Mouse (Mus musculus) gastrocnemius, adult 2 months (tissue): ENCODE data around the gene Eef1a1. TPM values are rescaled to one million over a fixed set of nuclear protein-coding genes. Genes with fewer than 3 reads are reported as not detected.
"Not testable (repeated sequence)": the region's sequence is repeated elsewhere in the genome, so short reads cannot be mapped to it uniquely, and the experiment has no call there.

Source experiments
- DNase-seq: peaks from one replicate; pipeline ENCODE4 v3.0.0; 2022
- H3K27ac ChIP-seq: fragments of 200-600 bp; 2 replicates; pipeline ENCODE4 v1.8.1; 2022; ENCODE audit warnings: mild to moderate bottlenecking
- H3K4me3 ChIP-seq: fragments of 200-600 bp; 2 replicates; pipeline ENCODE4 v1.8.1; 2022; ENCODE audit warnings: mild to moderate bottlenecking, moderate library complexity
- CTCF ChIP-seq: fragments of 200-600 bp; IDR thresholded peaks from 2 replicates; pipeline ENCODE4 v1.8.1; 2022; ENCODE audit warnings: antibody characterized with exemption, mild to moderate bottlenecking, moderate library complexity
- intact Hi-C: fragments of 180-260 bp; cut with DNase I; formaldehyde crosslinking; loops from one replicate; pipeline ENCODE4 v1.15.1; 2025
- total RNA-seq, 2 experiments: library from RNA; stranded (reverse); gene quantifications; 2 replicates each; pipeline ENCODE4 v1.2.3; 2021

The Eef1a1 gene
- total RNA-seq, 2 experiments from 2014 or later = 390 to 557 TPM

DNA sequence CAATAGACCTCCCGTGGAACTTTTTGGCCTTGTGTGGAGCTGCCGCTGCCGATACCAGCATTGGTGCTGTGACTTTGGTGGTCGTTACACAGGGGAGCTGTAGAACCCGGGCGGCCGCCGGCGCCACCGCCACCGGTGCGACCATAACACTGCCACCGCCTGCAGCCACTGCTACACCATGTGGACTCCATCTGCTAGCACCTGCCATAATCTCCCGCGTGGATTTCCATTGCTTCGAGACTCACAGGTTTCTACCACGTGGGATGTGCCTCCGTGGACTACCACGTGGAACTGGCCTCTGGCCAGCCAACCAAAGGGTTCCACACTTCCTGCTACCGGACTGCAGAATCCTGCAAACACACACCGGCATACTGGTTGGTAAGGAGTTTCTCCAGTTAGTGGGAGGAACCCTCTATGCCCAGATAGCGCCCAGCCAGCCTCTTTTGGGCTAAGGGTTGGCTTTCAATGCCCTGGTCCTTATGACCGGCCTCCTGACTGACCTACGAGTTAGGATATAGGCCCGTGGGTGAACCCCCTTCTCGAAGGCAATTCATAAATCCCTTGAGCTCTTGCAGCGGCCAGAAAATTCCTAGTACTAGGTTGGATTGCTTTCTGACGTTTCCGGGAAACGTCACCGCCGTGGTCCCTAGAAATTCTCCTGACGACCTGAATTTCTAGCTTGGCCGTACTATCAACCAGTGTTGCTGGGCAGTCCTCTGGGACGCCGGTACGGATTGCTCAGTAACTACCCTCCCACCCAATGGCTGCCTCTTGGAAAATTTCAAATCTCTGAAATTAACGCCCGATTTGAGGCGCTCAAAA, 32.0 kb upstream of the Eef1a1 start:
- no peak overlapping the region for H3K27ac ChIP-seq
- intact Hi-C loops = no loop called here

DNA sequence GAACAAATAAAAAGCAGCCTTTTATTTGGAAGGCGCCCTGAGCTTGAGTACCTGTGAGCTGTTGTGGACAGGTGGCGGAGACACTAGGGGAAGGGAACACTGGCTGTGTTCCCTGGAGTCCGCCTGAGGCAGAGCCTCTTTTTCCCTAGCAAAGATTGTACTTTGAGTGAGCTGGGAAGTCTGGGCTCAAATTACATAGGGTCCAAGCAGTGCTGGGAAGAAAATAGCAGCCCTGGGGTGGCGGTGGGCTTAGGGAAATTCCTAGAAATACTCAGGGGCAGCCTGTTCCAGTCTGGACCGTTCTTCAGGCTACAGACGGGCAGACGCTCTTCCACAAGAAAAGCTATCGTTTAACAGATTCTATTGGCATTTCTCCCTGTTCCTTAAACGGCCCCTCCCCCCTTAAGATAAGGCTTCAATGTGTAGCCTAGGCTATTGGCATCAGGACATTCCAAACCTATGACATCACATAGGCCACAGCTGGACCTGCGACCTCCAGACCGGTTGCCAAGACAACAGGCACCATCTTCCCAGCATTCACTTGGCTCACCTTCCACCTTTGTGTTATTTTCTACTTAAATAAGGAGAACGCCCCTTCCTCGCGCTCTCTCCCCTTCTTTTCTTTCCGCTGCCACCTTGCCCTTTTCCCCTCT, 31.3 kb upstream of the Eef1a1 start:
- Histone ChIP-seq H3K27ac (no peak overlapping the region), H3K4me3 (peak overlapping the region; percentile 61)
- no peak for DNase-seq
- TF ChIP-seq CTCF = no peak
- intact Hi-C loops = no loop called here

More for the DNA sequence above, 32.0 kb upstream of the Eef1a1 start:
- DNase-seq = peak; percentile 44
- TF ChIP-seq CTCF = no peak
- H3K4me3 ChIP-seq = peak overlapping the region; percentile 61

- H3K4me3 ChIP-seq, intact Hi-C loops, DNase-seq, H3K27ac ChIP-seq: not testable (repeated sequence)
Measured at GRCm38 (mm10) chr9:78517237-78517636, 28.3 kb upstream of the Eef1a1 start.

DNA sequence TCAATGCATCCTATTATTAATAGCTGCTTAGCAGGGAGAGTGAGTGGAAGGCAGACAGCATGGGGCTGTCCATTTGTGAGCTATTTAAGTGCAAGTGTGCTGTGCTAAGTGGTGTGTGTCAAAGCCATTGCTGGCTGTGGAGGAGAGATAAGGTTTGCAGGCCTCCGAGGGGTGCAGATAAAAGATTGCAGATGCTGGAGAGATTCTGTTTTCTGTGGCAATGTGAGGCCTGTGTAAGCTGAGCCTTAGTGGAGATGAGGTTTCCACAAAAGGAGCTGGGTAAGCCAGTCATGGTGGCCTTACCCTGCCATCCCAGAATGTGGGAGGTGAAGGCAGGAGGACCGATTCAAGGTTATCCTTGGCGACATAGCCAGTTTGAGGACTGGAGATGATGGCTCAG, 27.2 kb upstream of the Eef1a1 start:
- no peak for DNase-seq
- Histone ChIP-seq H3K27ac (no peak overlapping the region), H3K4me3 (no peak overlapping the region)
- intact Hi-C loops = no loop called here
- TF ChIP-seq CTCF = no peak

GRCm38 (mm10) chr9:78514681-78515080, 25.7 kb upstream of the Eef1a1 start:
- DNase-seq = no peak
- no peak for TF ChIP-seq CTCF
- intact Hi-C loops = no loop called here
- no peak overlapping the region for H3K27ac ChIP-seq
- H3K4me3 ChIP-seq = no peak overlapping the region

DNA sequence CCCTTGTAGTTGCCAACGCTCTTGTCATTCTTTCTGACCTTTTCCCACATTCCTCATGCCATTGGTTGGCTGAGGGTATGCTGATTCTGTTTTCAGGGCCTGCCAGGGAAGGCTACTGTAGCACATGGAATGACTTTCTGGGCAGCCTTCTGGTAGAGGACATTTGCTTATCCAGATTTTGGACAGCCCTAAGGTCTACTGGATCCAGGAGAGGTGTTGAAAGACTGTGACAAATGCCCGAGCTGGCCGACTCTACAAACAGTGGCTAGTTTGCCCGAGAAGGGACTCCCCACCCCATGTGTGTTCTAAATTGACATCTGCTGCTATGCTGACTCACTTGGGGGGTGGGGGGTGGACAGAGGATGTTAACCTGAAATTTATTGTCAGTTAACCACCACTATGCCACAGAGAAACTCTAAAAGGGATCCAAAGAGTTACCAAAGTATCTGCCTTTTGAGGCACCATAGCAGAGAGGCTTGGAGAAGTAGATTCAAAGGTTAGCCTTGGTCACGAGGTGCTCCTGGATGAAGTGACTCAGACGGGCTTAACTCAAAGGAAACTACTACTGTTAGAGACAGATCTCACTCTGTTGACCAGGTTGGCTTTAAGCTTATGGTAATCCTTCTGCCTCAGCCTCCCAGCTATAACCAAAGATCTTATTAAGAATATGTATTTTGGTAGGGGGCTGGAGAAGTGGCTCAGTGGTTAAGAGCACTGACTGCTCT, 25.0 kb upstream of the Eef1a1 start:
- TF ChIP-seq CTCF = no peak
- H3K27ac ChIP-seq = no peak overlapping the region
- peak; percentile 57 for DNase-seq
- no peak overlapping the region for H3K4me3 ChIP-seq
- intact Hi-C loops = no loop called here

- Histone ChIP-seq H3K27ac (no peak overlapping the region), H3K4me3 (no peak overlapping the region)
- TF ChIP-seq CTCF = no peak
- DNase-seq = no peak
- intact Hi-C loops = no loop called here
Measured at GRCm38 (mm10) chr9:78511705-78512104, 22.8 kb upstream of the Eef1a1 start.

DNA sequence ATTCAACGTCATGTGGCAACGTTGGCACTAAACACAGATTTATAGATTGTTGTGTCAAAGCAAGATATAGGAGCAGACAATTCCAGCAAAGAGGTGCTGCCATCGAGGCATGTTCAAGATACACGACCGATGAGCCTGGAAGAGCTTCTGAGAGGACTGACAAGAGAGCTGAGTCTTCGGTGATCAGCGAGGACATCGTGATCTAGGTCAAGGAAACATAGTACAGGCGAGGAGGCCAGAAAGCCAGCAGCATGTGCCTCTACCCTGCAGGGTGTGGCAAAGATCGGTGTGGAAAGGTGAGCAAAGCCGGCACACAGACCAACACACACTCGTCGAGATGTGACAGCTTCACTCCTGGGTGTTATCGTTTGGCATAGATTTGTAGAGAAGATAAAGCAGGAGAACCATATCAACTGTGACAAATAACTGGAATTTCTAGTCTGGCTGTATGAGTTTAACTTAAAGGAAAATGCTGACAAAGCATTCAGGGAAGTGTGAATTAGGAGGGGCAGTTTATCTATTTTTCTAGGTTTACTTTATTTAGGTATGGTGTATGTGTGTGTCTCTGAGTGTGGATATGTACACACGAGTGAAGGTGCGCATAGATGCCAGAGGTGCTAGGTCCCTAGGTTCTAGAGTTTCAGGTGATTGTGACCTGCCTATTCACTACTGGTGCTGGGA, 19.3 kb upstream of the Eef1a1 start:
- intact Hi-C loops = no loop called here
- no peak for DNase-seq
- TF ChIP-seq CTCF = no peak
- Histone ChIP-seq H3K4me3 (no peak overlapping the region), H3K27ac (no peak overlapping the region)

GRCm38 (mm10) chr9:78506722-78507077, 17.7 kb upstream of the Eef1a1 start:
- DNase-seq = no peak
- Histone ChIP-seq H3K27ac (no peak overlapping the region), H3K4me3 (no peak overlapping the region)
- TF ChIP-seq CTCF = no peak
- intact Hi-C loops = no loop called here

DNA sequence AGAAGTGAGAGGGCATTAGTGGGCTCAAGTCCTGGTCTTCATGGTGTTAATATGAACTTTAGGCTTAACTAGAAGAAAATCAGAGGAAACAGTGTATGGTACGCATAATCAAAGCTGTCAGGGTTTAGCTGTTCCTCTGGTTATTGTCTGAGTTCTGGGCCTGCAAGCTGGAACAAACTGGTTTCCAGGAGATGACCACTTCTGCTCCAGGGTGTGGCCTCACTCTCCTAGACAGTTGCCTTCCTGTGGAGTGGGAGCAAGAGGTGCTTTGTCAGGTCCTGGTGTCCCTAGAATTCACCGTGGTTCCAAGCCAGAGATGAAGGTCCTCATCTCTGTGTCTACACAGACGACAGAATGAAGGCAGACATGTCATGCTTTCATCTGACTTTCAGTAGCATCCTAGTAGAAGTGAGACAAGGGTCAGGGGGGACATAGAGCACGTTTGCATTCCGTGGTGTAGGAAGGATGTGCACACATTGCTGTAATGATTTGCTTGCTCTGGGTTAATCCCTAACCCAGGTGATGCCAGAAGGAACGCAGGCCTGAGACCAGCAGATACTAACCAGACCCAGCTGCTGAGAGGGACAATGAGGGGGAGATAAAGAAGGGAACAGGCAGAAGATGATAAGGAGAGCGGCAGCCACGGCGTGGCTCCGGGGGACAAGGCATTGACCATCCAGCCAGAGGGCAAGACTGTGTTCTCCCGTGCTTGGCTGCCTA, 17.2 kb upstream of the Eef1a1 start:
- DNase-seq = no peak
- H3K27ac ChIP-seq = no peak overlapping the region
- TF ChIP-seq CTCF = no peak
- intact Hi-C loops = no loop called here
- no peak overlapping the region for H3K4me3 ChIP-seq

GRCm38 (mm10) chr9:78505223-78505622, 16.3 kb upstream of the Eef1a1 start:
- no peak for DNase-seq
- no peak overlapping the region for H3K27ac ChIP-seq
- H3K4me3 ChIP-seq = no peak overlapping the region
- intact Hi-C loops = no loop called here
- TF ChIP-seq CTCF = no peak

- Histone ChIP-seq H3K27ac (no peak overlapping the region), H3K4me3 (no peak overlapping the region)
- no peak for TF ChIP-seq CTCF
- intact Hi-C loops = no loop called here
- no peak for DNase-seq
Measured at GRCm38 (mm10) chr9:78504679-78505078, 15.7 kb upstream of the Eef1a1 start.
